Mouse (Mus musculus): ENCODE data around the gene Rmdn2.

GRCm38 (mm10) chr17:79598596-79599577 is 12.8 kb upstream of the Rmdn2 start:
- TF ChIP-seq POLR2A (IDR thresholded peaks at IDR 0.05; ENCODE audit: borderline replicate concordance, insufficient read depth, low read length) (no peak), CTCF (IDR thresholded peaks at IDR 0.05; ENCODE audit: borderline replicate concordance, insufficient read depth, low read depth, low read length) (no peak)

Data from cerebellum, adult 2 months (tissue).